Mouse (Mus musculus) thymus, adult 18-20 months (tissue): Measurements from ENCODE around the gene Tmem81.
"Not testable (repeated sequence)": the region's sequence is repeated elsewhere in the genome, so short reads cannot be mapped to it uniquely, and the experiment has no call there.

ENCODE experiments used
- DNase-seq, 2 experiments: peaks; one replicate each; pipeline ENCODE4 v3.0.0; 2022; ENCODE audit warnings: mixed read lengths in 2 of 2

The Tmem81 gene

GRCm38 (mm10) chr1:132506058-132506457 lies at the start of gene Tmem81:
TSS of gene Tmem81 (plus strand) at chr1:132506230.
- DNase-seq: no peak

GRCm38 (mm10) chr1:132464651-132465050 lies 41.4 kb upstream of the Tmem81 start:
- DNase-seq: no peak

- DNase-seq: no peak
Observed at GRCm38 (mm10) chr1:132468926-132469325, 37.1 kb upstream of the Tmem81 start.

- DNase-seq: no peak
Observed at GRCm38 (mm10) chr1:132469519-132469918, 36.5 kb upstream of the Tmem81 start.

DNA sequence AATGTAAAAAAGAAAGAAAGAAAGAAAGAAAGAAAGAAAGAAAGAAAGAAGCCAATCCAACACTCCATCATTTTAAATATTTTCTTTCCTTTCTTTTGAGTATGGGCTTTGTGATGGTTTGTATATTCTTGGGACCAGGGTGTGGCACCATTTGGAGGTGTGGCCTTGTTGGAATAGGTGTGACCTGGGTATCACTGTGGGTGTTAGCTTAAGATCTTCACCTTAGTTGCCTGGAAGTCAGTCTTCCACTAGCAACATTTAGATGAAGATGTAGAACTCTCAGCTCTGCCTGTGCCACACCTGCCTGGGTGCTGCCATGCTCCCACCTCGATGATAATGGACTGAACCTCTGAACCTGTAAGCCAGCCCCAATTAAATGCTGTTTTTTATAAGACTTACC lies 36.0 kb upstream of the Tmem81 start:
- DNase-seq: not testable (repeated sequence)

DNA sequence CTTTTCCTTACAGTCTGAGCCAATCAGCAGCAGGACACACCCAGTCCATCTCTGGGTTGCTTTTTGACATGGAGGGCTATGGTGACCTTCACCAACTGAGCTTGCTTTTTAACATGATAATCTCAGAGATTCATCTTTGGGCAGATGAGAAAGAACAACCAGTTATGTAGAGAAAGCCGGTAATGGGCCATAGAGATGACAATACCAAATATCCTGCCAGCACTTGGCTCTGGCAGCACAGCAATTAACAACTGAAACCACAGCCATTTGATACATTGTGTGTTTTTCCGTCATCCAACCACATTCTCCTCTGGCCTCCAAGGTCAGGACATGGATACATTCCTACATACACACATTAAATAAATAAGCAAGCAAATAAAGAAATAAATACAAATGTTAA lies 35.0 kb upstream of the Tmem81 start:
- no peak for DNase-seq

- DNase-seq: no peak
Observed at GRCm38 (mm10) chr1:132471499-132471898, 34.5 kb upstream of the Tmem81 start.

GRCm38 (mm10) chr1:132472537-132472936 lies 33.5 kb upstream of the Tmem81 start:
- no peak for DNase-seq

DNA sequence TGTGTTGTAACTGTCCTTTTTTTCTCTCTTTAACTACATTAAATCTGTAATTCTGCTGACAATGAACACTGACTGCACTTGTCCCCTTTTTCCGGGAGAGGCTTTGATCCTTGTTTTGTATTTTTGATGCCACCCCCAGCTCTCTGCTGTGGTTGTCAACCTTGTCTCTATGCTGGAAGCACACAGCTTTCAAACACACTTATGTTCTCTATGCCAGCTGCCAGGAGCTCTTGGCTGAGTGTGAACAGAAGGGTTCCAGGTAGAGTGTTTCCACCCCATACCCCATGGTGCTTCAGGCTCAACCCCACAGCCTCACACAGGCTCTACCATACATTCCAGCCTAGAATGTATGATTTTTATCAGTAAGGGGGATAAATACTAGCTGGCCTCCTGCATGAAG lies 31.5 kb upstream of the Tmem81 start:
- no peak for DNase-seq

DNA sequence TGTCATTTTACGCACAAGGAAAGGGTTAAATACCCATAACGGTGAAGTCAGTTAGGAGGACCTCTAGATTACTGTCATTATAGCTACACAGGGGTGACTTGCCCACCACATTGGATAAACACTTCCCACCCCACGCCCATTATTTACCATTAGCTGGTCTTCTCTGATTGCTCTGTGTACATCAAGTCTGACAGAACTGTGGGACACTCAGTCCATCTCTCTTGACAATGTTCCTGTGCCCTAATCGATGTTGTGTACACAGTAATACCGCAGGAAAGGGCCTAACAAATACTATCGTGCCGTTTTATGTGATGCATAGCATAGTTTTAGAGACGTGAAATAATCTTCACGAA lies 29.5 kb upstream of the Tmem81 start:
- no peak for DNase-seq

GRCm38 (mm10) chr1:132476928-132477691 lies 28.9 kb upstream of the Tmem81 start, which contains the start of gene Rbbp5:
TSS of gene Rbbp5 (plus strand) at chr1:132477365.
- peak; percentile 68 to 72 for DNase-seq

- DNase-seq: no peak
Observed at GRCm38 (mm10) chr1:132479438-132479837, 26.6 kb upstream of the Tmem81 start.

- no peak for DNase-seq
Observed at GRCm38 (mm10) chr1:132481619-132482018, 24.4 kb upstream of the Tmem81 start.

GRCm38 (mm10) chr1:132483234-132483633 lies 22.8 kb upstream of the Tmem81 start:
- no peak for DNase-seq

- no peak for DNase-seq
Observed at GRCm38 (mm10) chr1:132483759-132484158, 22.3 kb upstream of the Tmem81 start.

DNA sequence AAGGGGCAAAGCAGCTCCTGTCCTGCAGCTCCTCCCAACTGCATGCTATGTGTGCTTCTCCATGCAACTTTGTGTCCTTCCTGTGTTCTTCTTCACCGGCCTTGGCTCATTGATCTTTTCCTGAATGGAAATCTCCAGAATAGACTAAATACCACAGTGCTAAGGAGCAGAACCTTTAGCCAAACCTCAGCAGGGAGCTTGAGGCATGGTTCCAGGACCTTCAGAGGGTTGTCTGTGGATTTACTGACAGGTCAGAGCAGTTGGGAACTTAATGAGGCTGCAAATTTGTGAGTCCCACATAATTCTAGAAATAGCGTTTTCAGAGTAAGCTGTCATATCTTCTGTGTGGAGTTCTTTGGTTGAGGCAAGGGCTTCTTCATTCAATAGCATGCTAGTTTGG lies 5.5 kb upstream of the Tmem81 start:
- DNase-seq: no peak

- DNase-seq: no peak
Observed at GRCm38 (mm10) chr1:132505155-132505554, 875 bp upstream of the Tmem81 start.

DNA sequence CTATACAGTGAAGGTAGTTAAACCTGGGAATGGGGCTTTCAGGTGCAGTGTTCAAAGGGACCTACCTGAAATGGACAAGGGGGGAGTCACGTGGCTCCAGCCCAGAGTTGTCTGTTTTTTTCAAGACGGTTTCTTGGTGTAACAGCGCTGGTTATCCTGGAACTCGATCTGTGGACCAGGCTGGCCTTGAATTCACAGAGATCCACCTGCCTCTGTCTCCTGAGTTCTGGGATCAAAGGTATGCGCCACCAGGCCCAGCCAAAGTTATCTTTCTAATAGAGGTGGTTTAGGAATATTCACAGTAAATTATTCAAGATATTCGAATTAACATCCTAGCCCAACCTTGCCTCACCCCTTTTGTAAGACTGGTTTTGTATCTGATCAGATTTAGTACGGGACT lies 626 bp downstream of the Tmem81 start:
- DNase-seq: no peak

DNA sequence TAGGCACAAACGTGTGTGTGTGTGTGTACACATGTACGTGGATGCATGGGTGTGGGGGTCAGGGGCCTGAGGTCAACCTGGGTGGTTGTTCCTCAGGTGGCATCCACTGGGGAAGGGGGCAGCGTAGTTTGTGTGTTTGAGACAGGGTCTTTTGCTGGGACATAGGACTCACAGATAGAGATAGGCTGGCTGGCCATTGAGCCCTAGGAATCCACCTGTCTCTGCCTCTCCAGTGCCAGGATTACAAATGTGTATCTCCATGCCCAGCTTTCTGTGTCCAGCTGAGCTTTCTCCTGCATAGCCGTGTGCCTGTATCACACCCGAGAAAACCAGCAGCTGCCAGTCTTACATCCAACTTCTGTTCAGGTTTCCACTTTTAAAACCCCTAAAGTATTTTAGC lies 3.7 kb downstream of the Tmem81 start:
- DNase-seq: no peak

- no peak for DNase-seq
Observed at GRCm38 (mm10) chr1:132511521-132511920, 5.5 kb downstream of the Tmem81 start.

DNA sequence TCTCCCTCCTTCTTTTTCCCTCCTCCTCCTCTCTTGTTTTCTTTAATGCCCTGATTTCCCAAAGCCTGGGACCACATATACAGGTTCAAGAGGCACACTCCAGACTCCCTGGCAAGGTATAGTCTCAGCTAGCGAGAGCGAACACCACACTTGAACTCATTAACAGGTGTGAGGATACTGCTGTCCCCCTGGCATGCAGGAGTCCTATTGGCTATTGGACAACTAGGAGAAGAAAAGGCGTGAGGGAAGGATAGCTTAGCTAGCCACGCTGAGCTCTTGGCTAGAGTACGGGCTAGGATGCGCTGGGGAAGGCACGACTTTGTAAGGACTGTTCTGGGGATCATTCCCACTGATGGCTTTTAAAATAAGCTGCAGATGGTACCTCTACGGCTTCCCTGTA lies 6.1 kb downstream of the Tmem81 start:
- DNase-seq: no peak

DNA sequence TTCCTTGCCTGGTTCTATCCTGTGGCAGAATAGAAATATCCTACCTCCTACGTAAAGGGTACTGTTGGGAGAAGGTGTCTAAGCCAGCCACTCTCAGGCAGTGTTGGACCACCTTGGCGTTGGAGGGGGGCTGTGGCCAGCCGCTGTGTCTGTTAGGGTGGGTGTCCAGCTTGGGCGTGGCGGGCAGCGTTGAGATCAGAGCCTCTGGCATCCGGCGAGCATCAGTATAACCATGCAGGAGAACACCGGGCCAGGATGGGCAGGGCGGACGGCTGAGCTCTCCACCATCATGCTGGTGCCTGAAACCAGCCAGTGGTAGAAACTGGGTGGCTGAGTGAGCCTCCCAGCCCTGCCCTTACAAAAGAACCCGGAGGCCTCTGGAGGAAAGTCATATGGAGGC lies 9.3 kb downstream of the Tmem81 start:
- no peak for DNase-seq

DNA sequence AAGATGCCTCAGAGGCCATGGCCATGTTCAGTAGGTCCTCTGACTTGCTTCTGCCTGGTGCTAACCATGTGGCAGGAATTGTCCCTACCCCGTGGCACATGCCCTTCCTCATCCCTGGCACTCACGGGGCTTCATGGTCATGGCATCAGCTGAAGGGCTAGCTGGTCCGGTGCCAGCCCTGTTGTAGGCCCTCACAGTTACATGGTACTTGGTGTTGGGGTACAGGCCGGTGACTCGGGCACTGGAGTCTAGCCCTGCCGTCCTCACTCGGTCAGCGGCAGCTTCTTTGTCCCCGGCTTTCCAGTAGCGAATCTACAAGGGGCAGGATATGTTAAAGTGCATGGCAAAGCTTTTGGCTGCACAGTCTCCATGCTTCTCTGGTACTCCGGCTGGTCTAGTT lies 10.7 kb downstream of the Tmem81 start:
- DNase-seq: no peak

DNA sequence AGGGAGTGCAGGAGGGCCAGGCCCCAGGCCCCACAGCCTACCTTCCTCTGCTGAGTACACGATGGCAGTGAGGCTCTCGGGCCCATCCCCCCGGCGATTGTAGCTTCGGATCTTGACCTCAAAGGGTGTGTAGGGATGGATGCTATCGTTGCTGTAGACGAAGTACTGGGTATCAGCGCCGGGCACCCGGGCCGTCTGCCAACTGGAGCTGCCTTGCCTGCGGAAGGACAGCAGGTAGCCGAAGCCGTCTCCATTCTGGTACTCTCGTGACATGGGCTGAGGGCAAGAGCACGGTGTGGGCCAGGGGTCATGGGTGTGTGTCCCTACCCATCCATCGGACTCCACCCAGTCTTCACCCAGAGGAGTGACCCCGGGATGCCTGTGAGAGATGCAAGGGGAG lies 12.6 kb downstream of the Tmem81 start:
- no peak for DNase-seq

- DNase-seq: no peak
Observed at GRCm38 (mm10) chr1:132519734-132520133, 13.7 kb downstream of the Tmem81 start.
